Mouse (Mus musculus) urinary bladder, postnatal 36 days (tissue): ENCODE results near the gene Zbtb33.

Experiments
- DNase-seq, 2 experiments: peaks; one replicate each; pipeline ENCODE4 v3.0.0; 2022; ENCODE audit warnings: low spot score in 2 of 2, mixed read lengths in 1 of 2

Zbtb33 gene

GRCm38 (mm10) chrX:38189552-38190457 is at the start of gene Zbtb33:
Gene Zbtb33 (plus strand): TSS chrX:38189793.
- DNase-seq: peak; percentile 77 to 85

- no peak for DNase-seq
These were observed 30.5 kb upstream of the Zbtb33 start for GRCm38 (mm10) chrX:38159097-38159496.

- DNase-seq: no peak
These were observed 24.3 kb upstream of the Zbtb33 start for GRCm38 (mm10) chrX:38165315-38165714.

GRCm38 (mm10) chrX:38166064-38166463 is 23.5 kb upstream of the Zbtb33 start:
- no peak for DNase-seq

GRCm38 (mm10) chrX:38166592-38166991 is 23.0 kb upstream of the Zbtb33 start:
- DNase-seq: no peak

- DNase-seq: peak; percentile 22 to 34
These were observed 9.7 kb upstream of the Zbtb33 start for GRCm38 (mm10) chrX:38179891-38180310.

GRCm38 (mm10) chrX:38180656-38181607 is 8.7 kb upstream of the Zbtb33 start:
- no peak for DNase-seq

- peak; percentile 15 to 29 for DNase-seq
These were observed 7.9 kb upstream of the Zbtb33 start for GRCm38 (mm10) chrX:38181608-38182258.

GRCm38 (mm10) chrX:38185520-38185919 is 4.1 kb upstream of the Zbtb33 start:
- no peak for DNase-seq

GRCm38 (mm10) chrX:38190458-38190764 is 818 bp downstream of the Zbtb33 start:
- DNase-seq: no peak

GRCm38 (mm10) chrX:38201816-38202215 is 12.2 kb downstream of the Zbtb33 start:
- DNase-seq: peak in 1 of 2 experiments; percentile 15

- no peak for DNase-seq
These were observed 17.8 kb downstream of the Zbtb33 start for GRCm38 (mm10) chrX:38207392-38207791.

- DNase-seq: no peak
These were observed 27.5 kb downstream of the Zbtb33 start for GRCm38 (mm10) chrX:38216986-38217675.

GRCm38 (mm10) chrX:38217676-38217991 is 28.0 kb downstream of the Zbtb33 start:
- no peak for DNase-seq

GRCm38 (mm10) chrX:38222757-38223156 is 33.2 kb downstream of the Zbtb33 start:
- DNase-seq: no peak

GRCm38 (mm10) chrX:38229888-38230287 is 40.3 kb downstream of the Zbtb33 start:
- no peak for DNase-seq

GRCm38 (mm10) chrX:38237731-38238130 is 48.1 kb downstream of the Zbtb33 start:
- peak in 1 of 2 experiments; percentile 15 for DNase-seq
